Mouse (Mus musculus) lung, embryonic 16.5 days (tissue): ENCODE results near the gene Slc43a1. TPM values are rescaled to one million over a fixed set of nuclear protein-coding genes. Genes with fewer than 3 reads are reported as not detected.

Experiments
- ATAC-seq: fragments of 200-750 bp; cut with Nextera tagmentation; 2 replicates; pipeline ENCODE4 v1.8.0; 2017; ENCODE audit warnings: low read depth, mild to moderate bottlenecking, moderate library complexity
- H3K27ac ChIP-seq: fragments of 300-500 bp; sonication (generic); 2 replicates; pipeline ENCODE4 v1.5.1; 2014; ENCODE audit warnings: mild to moderate bottlenecking, control low read depth, low read length
- H3K27me3 ChIP-seq: fragments of 300-500 bp; sonication (generic); 2 replicates; pipeline ENCODE4 v1.6.1; 2014; ENCODE audit warnings: low read depth, low read length, mixed read lengths; ENCODE audit not compliant: control insufficient read depth, insufficient read depth
- H3K36me3 ChIP-seq: fragments of 300-500 bp; sonication (generic); 2 replicates; pipeline ENCODE4 v1.6.1; 2014; ENCODE audit warnings: low read length; ENCODE audit not compliant: control insufficient read depth, insufficient read depth
- H3K4me1 ChIP-seq: fragments of 300-500 bp; sonication (generic); replicated peaks from 2 replicates; pipeline ENCODE4 v1.6.1; 2014; ENCODE audit warnings: low read length, mixed read lengths; ENCODE audit not compliant: control insufficient read depth, insufficient read depth
- H3K4me2 ChIP-seq: fragments of 300-500 bp; sonication (generic); 2 replicates; pipeline ENCODE4 v1.6.1; 2014; ENCODE audit warnings: low read depth, low read length, control low read depth
- H3K4me3 ChIP-seq: fragments of 300-500 bp; sonication (generic); 2 replicates; pipeline ENCODE4 v1.5.1; 2014; ENCODE audit warnings: mild to moderate bottlenecking, low read length, control low read depth
- H3K9ac ChIP-seq: fragments of 300-500 bp; sonication (generic); 2 replicates; pipeline ENCODE4 v1.6.1; 2014; ENCODE audit warnings: low read length, control low read depth
- H3K9me3 ChIP-seq: fragments of 300-500 bp; sonication (generic); 2 replicates; pipeline ENCODE4 v1.6.1; 2016; ENCODE audit warnings: low read length; ENCODE audit not compliant: control insufficient read depth
- WGBS: fragments of 180-500 bp; shearing (Covaris S2); extraction: QIAGEN DNeasy Blood & Tissue Kit; methylation state at CpG from one replicate; pipeline ENCODE4 v1.1.7; 2014; 5-methylcytosine and 5-hydroxymethylcytosine counted together
- polyA plus RNA-seq: library from polyadenylated mRNA; unstranded; fragments of >200 nt; fragmentation: Nextera tagmentation; extraction: Ambion mirVana; gene quantifications from 2 replicates; pipeline ENCODE4 v1.2.1, GENCODE M21; 2015

The Slc43a1 gene
- polyA plus RNA-seq, 1 experiment from 2014 or later, result 16.5 TPM

DNA sequence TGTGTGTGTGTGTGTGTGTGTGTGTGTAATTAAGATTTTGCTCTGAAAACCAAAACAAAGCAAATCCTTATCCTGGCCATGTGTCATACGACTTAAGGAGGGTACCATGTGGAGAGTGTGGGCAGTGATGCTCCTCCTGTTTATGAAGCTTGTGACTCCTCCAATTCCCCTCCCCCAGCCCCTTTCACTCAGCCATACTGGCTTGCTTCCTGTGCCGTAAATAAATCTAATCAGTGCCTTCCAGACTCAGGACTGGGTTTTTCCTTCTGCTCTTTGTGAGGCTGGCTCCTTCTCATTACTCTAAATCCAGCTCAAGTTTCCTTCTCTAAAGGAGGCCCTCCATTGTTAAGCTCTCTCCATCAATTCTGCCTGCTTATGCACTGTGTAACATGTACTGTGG lies 15.4 kb upstream of the Slc43a1 start:
- Histone ChIP-seq H3K4me3 (no peak overlapping the region), H3K27ac (no peak overlapping the region), H3K4me2 (no peak overlapping the region), H3K4me1 (peaks cover 10% of the 10 kb centered on the region), H3K9me3 (no peaks in the 10 kb centered on the region), H3K36me3 (no peaks in the 10 kb centered on the region), H3K9ac (no peak overlapping the region), H3K27me3 (peaks cover 5% of the 10 kb centered on the region; the same call in 1 of the 2 replicates)
- WGBS, result 27% methylated on average over 2 of the region's 2 CpGs
- no peak for ATAC-seq

DNA sequence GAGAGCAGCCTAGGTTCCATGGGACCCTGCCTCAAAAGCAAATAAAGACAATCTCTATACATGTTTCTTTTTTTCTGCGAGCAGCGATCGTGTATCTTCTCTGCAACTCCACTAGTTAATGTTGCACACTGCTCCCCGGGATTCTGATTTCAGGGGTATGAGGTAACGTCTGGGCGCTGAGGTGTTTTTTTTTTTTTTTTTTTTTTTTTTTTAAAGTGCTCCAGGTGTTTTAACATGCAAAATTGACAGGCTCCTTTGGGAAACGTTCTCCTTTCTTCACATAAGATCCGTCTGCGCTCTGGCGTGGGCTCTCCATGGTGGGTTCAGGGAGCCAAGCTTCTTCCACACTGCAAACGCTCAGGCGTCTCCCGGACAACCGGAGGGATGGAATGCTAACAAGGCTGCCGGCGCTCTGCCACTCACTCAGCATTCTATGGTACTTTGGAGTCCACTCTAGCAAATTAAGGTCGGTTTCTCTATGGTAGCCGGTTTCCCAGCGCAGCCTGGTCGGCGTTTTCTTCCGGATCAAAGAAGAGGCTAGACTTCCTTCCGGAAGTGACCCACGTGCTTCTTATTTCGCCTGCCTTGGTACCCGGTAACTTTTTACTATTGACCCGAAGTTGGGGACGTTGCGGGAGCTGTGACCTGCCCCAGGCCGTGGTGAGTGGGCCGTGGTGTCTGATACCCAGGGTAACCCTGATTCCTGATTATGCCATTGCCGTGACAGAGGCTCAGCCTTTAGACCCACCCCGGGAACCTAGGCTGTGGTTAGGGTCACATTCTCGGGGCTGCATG lies 12.0 kb upstream of the Slc43a1 start, which contains the start of gene Timm10:
Gene Timm10 (plus strand): TSS at position 510 of the 795 bp plus-strand sequence.
- peak; percentile 89 for ATAC-seq
- peak within 1 kb of the TSS; percentile 85 for H3K4me3 ChIP-seq
- peak within 1 kb of the TSS; percentile 97 for H3K4me2 ChIP-seq
- no peaks in the 10 kb centered on the region for H3K9me3 ChIP-seq
- WGBS, result under 1% methylated on average over 34 of the region's 34 CpGs
- H3K4me1 ChIP-seq, result peaks cover 12% of the 10 kb centered on the region
- H3K9ac ChIP-seq, result peak within 1 kb of the TSS; percentile 71
- H3K27me3 ChIP-seq, result peaks cover 5% of the 10 kb centered on the region; the same call in 1 of the 2 replicates
- H3K27ac ChIP-seq, result peak within 1 kb of the TSS; percentile 12; the same call in 1 of the 2 replicates
- peaks cover 2% of the 10 kb centered on the region; the same call in 1 of the 2 replicates for H3K36me3 ChIP-seq

DNA sequence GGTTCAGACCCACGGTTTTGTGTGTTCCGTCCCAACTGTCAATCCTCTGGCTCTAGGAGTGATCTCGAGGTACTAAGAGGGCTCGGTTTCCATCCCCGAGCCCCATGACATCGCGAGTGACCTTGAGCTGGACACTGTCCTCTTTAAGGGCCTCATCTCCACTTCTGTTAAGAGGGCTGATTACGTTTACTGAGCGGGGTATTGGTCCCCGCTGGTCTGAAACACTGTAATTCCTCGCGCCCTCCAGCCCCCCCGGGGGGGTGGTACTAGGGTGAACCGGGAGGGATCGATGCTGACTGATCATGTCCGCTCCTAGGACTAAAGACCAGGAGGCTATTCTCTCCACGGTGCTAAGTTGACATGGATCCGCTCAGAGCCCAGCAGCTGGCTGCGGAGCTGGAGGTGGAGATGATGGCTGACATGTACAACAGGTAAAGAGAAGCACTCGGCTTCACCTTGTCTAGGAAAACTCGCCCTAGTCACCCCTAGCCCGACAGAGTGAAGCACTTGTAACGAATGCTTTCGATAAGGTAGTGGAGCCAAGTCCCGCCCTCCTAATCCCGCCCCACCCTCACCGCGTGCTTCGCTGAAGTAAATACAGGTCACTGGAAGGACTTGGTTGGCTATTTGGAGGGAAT lies 11.2 kb upstream of the Slc43a1 start:
- no peaks in the 10 kb centered on the region for H3K9me3 ChIP-seq
- H3K9ac ChIP-seq, result peak overlapping the region; percentile 71
- ATAC-seq, result peak; percentile 4; the same call in 1 of the 2 replicates
- peaks cover 5% of the 10 kb centered on the region; the same call in 1 of the 2 replicates for H3K27me3 ChIP-seq
- peak overlapping the region; percentile 97 for H3K4me2 ChIP-seq
- H3K4me1 ChIP-seq, result peaks cover 16% of the 10 kb centered on the region
- H3K4me3 ChIP-seq, result peak overlapping the region; percentile 85
- peak overlapping the region; percentile 12; the same call in 1 of the 2 replicates for H3K27ac ChIP-seq
- H3K36me3 ChIP-seq, result peaks cover 2% of the 10 kb centered on the region; the same call in 1 of the 2 replicates
- WGBS, result under 1% methylated on average over 29 of the region's 29 CpGs

DNA sequence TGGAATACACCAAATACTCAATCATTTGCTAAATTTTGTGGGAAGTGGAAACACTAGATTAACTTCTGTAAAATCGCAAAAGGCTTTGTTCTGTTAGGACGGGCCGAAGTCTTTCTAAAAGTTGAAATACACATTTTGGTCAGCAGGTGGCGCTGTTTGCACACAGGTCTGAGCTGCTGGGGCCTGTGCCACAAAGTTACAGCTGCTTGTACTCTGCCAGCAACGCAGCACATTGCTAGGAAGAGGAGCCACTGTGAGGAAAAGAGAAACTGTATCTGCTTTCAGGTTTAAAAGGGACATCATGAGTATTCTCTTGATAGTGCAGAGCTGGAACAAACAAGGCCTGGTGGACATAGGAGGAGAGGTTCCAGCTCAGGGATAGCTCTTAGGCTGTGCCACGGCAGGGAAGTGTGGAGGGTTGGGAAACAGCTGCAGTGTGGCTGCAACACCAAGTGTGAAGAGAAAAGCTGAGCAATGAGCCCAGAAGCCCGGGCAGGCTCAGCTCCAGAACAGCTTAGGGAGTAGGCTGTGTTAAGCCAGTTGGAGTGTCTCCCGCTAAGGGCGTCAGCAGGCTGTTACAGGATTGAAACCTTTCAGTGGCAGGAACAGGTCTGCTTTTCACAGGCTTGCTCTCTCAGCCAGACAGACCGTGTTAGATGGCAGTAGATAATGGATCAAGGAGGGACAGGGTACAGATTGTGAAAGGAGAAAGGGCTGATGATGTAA lies 6.8 kb upstream of the Slc43a1 start:
- peak; percentile 89 for ATAC-seq
- Histone ChIP-seq H3K4me2 (no peak overlapping the region), H3K36me3 (peaks cover 2% of the 10 kb centered on the region; the same call in 1 of the 2 replicates), H3K27me3 (no peaks in the 10 kb centered on the region), H3K4me3 (no peak overlapping the region), H3K4me1 (peaks cover 13% of the 10 kb centered on the region), H3K9ac (no peak overlapping the region), H3K9me3 (no peaks in the 10 kb centered on the region), H3K27ac (peak overlapping the region; percentile 43)
- WGBS, result 17% methylated on average over 10 of the region's 10 CpGs

DNA sequence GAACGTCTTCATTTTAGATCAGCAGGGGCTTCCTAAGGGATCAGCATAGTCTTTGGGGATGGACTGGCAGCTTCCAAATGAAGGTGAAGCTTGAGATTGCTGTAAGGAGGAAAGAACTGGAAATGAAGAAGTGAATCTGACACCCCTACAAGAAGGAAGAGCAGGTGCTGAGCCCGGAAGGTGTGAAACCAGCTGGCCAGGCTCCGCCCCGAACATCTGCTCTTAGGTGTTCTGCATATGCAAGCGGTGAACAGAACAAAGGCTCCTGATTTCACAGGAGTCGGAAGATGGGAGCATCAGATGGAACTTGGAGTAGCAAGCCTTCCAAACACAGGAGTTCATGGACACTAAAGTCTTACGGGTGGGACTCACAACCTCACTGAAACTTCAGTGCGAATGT lies 1.5 kb upstream of the Slc43a1 start:
- ATAC-seq, result no peak
- H3K9ac ChIP-seq, result no peak overlapping the region
- H3K9me3 ChIP-seq, result no peaks in the 10 kb centered on the region
- no peak overlapping the region for H3K4me2 ChIP-seq
- peaks cover 8% of the 10 kb centered on the region; the same call in 1 of the 2 replicates for H3K27me3 ChIP-seq
- no peak overlapping the region for H3K27ac ChIP-seq
- no peak overlapping the region for H3K4me3 ChIP-seq
- peaks cover 23% of the 10 kb centered on the region for H3K4me1 ChIP-seq
- no peaks in the 10 kb centered on the region for H3K36me3 ChIP-seq
- WGBS, result 48% methylated on average over 8 of the region's 8 CpGs

DNA sequence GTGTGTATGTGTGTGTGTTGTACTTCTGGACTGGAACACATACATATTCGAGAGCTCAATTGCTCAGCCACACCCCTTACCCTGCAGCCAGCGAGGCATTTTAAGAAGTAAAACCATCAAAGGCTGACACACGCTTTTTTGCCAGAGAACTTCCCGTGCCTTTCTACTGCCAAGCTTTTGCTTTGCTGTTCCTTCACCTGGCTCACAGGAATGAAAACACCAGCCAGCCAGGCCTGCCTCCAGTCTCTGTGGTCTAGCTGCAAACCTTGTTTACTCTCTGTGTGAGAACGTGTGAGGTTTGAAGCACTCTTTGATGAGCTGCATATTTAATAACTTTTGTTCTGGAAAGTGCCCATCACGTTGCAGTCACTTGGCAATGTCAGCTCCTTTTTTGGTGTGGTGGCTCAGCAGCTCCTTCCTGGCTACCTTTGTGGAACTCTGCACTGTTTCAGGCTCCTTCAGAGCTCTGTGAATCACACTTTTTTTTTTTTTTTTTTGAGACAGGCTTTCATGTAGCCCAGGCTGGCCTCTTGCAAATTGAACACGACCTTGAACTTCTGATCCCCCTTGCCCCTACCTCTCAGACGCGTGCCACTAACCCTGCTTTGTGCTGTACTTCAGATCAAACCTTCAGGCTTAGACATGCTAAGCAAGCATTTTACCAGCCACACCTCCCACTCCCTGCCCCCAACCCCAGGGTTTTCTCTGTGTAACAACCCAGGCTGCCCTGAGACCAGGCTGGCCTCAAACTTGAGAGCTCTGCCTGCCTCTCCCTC lies 645 bp upstream of the Slc43a1 start:
- ATAC-seq, result no peak
- no peaks in the 10 kb centered on the region for H3K9me3 ChIP-seq
- H3K4me1 ChIP-seq, result peaks cover 24% of the 10 kb centered on the region
- H3K4me3 ChIP-seq, result no peak overlapping the region
- WGBS, result 25% methylated on average over 9 of the region's 9 CpGs
- H3K4me2 ChIP-seq, result 0 out of 2 replicates have a peak overlapping the region, but pooled peaks have one; percentile 97
- H3K27me3 ChIP-seq, result peaks cover 8% of the 10 kb centered on the region; the same call in 1 of the 2 replicates
- H3K36me3 ChIP-seq, result no peaks in the 10 kb centered on the region
- H3K27ac ChIP-seq, result no peak overlapping the region
- H3K9ac ChIP-seq, result no peak overlapping the region

DNA sequence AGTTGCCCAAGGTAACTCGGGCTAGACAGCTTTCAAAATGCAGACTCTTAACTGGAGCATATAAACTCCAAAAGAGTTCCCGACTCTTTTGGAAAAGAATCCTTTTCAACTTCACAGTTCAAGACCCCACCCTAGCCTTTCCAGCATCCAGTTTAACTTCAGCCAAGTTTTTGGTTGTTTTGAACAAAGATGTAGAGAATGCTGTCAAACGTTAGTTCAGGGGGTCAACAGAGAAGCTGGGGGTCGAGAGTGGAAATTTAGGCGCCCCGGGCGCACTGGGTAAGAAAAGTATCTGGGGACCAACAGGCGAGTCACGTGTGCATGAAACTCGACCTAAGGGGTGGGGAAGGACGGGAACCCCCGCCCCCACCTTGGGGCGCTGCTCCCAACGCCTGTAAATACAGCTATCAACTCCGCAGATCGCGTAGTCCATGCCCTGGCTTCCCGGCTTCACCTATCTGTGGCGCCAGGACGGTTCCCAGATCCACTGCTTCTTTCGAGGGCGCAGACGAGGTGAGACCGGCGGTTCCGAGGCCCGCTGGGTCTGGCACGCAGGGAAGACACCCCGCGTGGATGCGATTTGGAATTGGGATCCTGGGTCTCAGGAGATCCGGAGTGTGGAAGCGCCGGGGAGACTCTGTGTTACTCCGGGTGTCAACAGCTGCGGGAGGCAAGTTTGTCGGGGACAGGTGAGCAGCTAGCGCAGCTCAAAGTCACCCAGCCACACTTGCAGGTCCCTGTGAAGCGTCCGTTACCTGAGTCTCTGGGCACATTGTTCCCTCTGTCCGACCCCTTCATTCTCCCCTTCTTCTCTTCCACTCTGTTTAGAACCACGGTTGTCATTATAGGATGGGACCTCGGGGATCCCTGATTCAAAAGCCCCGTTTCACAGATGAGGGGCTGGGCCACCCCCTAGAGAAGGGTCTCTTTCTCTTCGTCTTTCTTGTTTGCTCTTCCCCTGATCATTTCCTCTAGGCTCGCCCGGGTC lies 637 bp downstream of the Slc43a1 start:
- under 1% methylated on average over 47 of the region's 47 CpGs for WGBS
- Histone ChIP-seq H3K27ac (peak overlapping the region; percentile 74), H3K4me1 (peaks cover 24% of the 10 kb centered on the region), H3K9me3 (no peaks in the 10 kb centered on the region), H3K36me3 (no peaks in the 10 kb centered on the region), H3K4me3 (peak overlapping the region; percentile 65), H3K4me2 (peak overlapping the region; percentile 97), H3K27me3 (peaks cover 8% of the 10 kb centered on the region; the same call in 1 of the 2 replicates), H3K9ac (peak overlapping the region; percentile 75)
- peak; percentile 2; the same call in 1 of the 2 replicates for ATAC-seq
